Mouse (Mus musculus) C2C12 (cell line): ENCODE measurements at regions not wholly inside any gene's neighbourhood (a gene's known extent, or its start where the extent isn't known, plus 50 kb on each side); places are given as distances from the start of the nearest gene placed in this dataset.

Source experiments
- H3K27me3 ChIP-seq: one replicate; pipeline ENCODE4 v1.6.1; 2011; ENCODE audit not compliant: control insufficient read depth, insufficient read depth, insufficient read length
- H3K36me3 ChIP-seq: one replicate; pipeline ENCODE4 v1.6.1; 2011; ENCODE audit not compliant: control insufficient read depth, insufficient read depth
- H3K4me3 ChIP-seq: one replicate; pipeline ENCODE4 v1.5.1; 2011; ENCODE audit warnings: mild to moderate bottlenecking, control low read depth; ENCODE audit not compliant: poor library complexity, insufficient read depth, severe bottlenecking
- H3K79me2 ChIP-seq: one replicate; pipeline ENCODE4 v1.6.1; 2011; ENCODE audit not compliant: control insufficient read depth, insufficient read depth
- H3K79me3 ChIP-seq: one replicate; pipeline ENCODE4 v1.6.1; 2011; ENCODE audit warnings: low read depth, control low read depth
- H3ac ChIP-seq: one replicate; pipeline ENCODE3; 2011; ENCODE audit warnings: low read depth; ENCODE audit not compliant: control insufficient read depth, insufficient read length
- CEBPB ChIP-seq: IDR thresholded peaks from one replicate; pipeline ENCODE4 v1.6.1; 2011; ENCODE audit warnings: low read depth, mild to moderate bottlenecking, control low read depth, moderate library complexity
- CTCF ChIP-seq: IDR thresholded peaks from one replicate; pipeline ENCODE4 v1.5.1; 2011; ENCODE audit not compliant: control insufficient read depth, insufficient read depth, insufficient read length
- FOSL1 ChIP-seq: IDR thresholded peaks from one replicate; pipeline ENCODE4 v1.8.0; 2011; ENCODE audit warnings: mild to moderate bottlenecking, low read length; ENCODE audit not compliant: poor library complexity, insufficient read depth, severe bottlenecking
- MAX ChIP-seq: IDR thresholded peaks from one replicate; pipeline ENCODE4 v1.6.1; 2011; ENCODE audit warnings: mild to moderate bottlenecking, control low read depth
- MYOD1 ChIP-seq: IDR thresholded peaks from one replicate; pipeline ENCODE4 v1.6.1; 2011; ENCODE audit warnings: low read depth; ENCODE audit not compliant: control insufficient read depth, insufficient read length
- MYOG ChIP-seq: IDR thresholded peaks from one replicate; pipeline ENCODE4 v1.6.1; 2011; ENCODE audit not compliant: control insufficient read depth, insufficient read length; ENCODE audit errors: extremely low read depth
- USF1 ChIP-seq: IDR thresholded peaks from one replicate; pipeline ENCODE4 v1.6.1; 2011; ENCODE audit warnings: low read depth, mild to moderate bottlenecking, control low read depth, moderate library complexity

DNA sequence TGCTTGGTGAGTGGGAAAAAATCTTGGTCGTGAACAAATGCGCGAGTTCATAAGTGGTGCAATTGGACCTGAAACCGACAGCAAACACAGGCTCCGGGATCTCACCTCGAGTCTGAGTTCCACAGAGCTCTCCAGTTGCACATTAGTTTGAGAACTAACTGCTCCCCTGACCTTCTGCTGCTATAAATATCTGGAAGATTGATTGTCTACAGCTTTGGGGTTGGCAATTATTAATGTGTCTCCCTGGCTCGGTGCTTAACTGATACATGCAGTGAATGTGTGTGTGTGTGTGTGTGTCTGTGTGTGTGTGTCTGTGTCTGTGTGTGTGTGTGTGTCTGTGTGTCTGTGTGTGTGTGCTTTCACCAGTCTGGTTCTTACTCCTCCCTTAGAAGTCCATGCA is 107.4 kb upstream of the Phyhipl start:
- H3ac ChIP-seq: no peak overlapping the region
- no peaks in the 10 kb centered on the region for H3K79me3 ChIP-seq
- no peak overlapping the region for H3K4me3 ChIP-seq
- no peaks in the 10 kb centered on the region for H3K79me2 ChIP-seq
- H3K36me3 ChIP-seq: no peaks in the 10 kb centered on the region
- H3K27me3 ChIP-seq: no peaks in the 10 kb centered on the region
- TF ChIP-seq USF1 (no peak), MAX (no peak), FOSL1 (no peak), CTCF (no peak), CEBPB (no peak), MYOD1 (no peak), MYOG (no peak)

- Histone ChIP-seq H3K4me3 (no peak overlapping the region), H3K79me3 (no peaks in the 10 kb centered on the region), H3K79me2 (no peaks in the 10 kb centered on the region), H3K36me3 (no peaks in the 10 kb centered on the region), H3K27me3 (no peaks in the 10 kb centered on the region), H3ac (no peak overlapping the region)
- TF ChIP-seq CTCF: no peak
- no peak for TF ChIP-seq FOSL1
- TF ChIP-seq MYOD1: no peak
- no peak for TF ChIP-seq USF1
- TF ChIP-seq CEBPB: no peak
- TF ChIP-seq MAX: no peak
- no peak for TF ChIP-seq MYOG
These were observed 103.9 kb upstream of the Phyhipl start for GRCm38 (mm10) chr10:70759686-70760085.

DNA sequence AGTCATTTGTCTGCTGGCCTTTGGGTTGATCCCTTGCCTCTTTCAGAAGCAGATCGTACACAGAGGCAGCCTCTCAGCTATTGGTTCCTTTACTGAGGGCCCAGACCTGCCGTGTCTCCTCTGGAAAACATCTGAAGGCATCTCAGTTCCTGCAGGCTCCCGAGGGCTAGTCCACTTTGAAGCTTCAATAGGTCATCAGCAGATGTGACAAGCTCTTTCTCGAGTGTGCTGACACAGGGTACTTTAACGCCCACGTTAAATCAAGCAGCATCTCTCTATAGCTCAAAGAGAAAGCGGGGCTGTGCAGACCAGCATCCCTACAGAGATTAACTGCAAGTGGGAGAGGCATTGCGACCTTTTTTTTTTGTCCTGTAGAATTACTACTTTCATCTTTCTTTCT is 96.0 kb upstream of the Phyhipl start:
- H3K36me3 ChIP-seq: no peaks in the 10 kb centered on the region
- no peaks in the 10 kb centered on the region for H3K79me2 ChIP-seq
- no peak overlapping the region for H3K4me3 ChIP-seq
- no peak overlapping the region for H3ac ChIP-seq
- no peaks in the 10 kb centered on the region for H3K79me3 ChIP-seq
- no peaks in the 10 kb centered on the region for H3K27me3 ChIP-seq
- no peak for TF ChIP-seq MYOG
- no peak for TF ChIP-seq FOSL1
- TF ChIP-seq CEBPB: no peak
- TF ChIP-seq USF1: no peak
- TF ChIP-seq MYOD1: no peak
- no peak for TF ChIP-seq CTCF

- Histone ChIP-seq H3K4me3 (no peak overlapping the region), H3K27me3 (no peaks in the 10 kb centered on the region), H3K36me3 (no peaks in the 10 kb centered on the region), H3K79me3 (no peaks in the 10 kb centered on the region), H3ac (no peak overlapping the region), H3K79me2 (no peaks in the 10 kb centered on the region)
- TF ChIP-seq FOSL1 (no peak), CEBPB (no peak), MYOD1 (no peak), USF1 (no peak), MAX (no peak), MYOG (no peak), CTCF (no peak)
These were observed 94.8 kb upstream of the Phyhipl start for GRCm38 (mm10) chr10:70750356-70751145.

DNA sequence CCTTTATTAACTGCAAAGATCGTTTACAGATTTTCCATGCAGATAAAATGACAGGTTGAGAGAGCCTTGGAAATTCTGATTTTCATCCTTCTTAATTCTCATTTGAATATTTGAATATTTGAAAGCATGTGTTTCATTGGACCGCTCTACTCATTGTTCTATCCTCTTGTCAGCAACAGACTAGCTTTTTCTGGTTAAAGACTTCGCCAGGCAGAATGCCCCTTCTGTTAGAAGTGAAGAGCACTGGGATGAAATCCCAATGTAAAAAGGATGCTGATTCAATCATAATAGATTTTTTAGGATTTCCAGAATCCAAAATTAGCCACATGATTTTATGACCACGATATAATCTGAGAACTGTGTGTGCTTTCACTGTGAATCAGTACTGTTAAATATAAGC is 90.8 kb upstream of the Phyhipl start:
- Histone ChIP-seq H3K79me3 (no peaks in the 10 kb centered on the region), H3K36me3 (no peaks in the 10 kb centered on the region), H3K27me3 (no peaks in the 10 kb centered on the region), H3K79me2 (no peaks in the 10 kb centered on the region), H3K4me3 (no peak overlapping the region), H3ac (no peak overlapping the region)
- no peak for TF ChIP-seq MYOG
- no peak for TF ChIP-seq MAX
- TF ChIP-seq USF1: no peak
- no peak for TF ChIP-seq FOSL1
- no peak for TF ChIP-seq CEBPB

GRCm38 (mm10) chr10:70741909-70742308 is 86.1 kb upstream of the Phyhipl start:
- Histone ChIP-seq H3ac (no peak overlapping the region), H3K79me2 (no peaks in the 10 kb centered on the region), H3K4me3 (no peak overlapping the region), H3K36me3 (no peaks in the 10 kb centered on the region), H3K79me3 (no peaks in the 10 kb centered on the region), H3K27me3 (no peaks in the 10 kb centered on the region)
- TF ChIP-seq USF1 (no peak), FOSL1 (no peak), MYOG (no peak), CEBPB (no peak), CTCF (no peak), MAX (no peak)
